Mouse (Mus musculus) G1E (cell line): ENCODE measurements at regions not wholly inside any gene's neighbourhood (a gene's known extent, or its start where the extent isn't known, plus 50 kb on each side); places are given as distances from the start of the nearest gene placed in this dataset.

Source experiments
- ATAC-seq: 2 replicates; pipeline ENCODE4 v1.8.0; 2016; ENCODE audit warnings: mild to moderate bottlenecking; ENCODE audit not compliant: insufficient number of reproducible peaks, poor library complexity, low FRiP score, severe bottlenecking; ENCODE audit errors: extremely low read depth
- DNase-seq: peaks from one replicate; pipeline ENCODE4 v3.0.0; 2012; ENCODE audit warnings: low spot score
- H3K27me3 ChIP-seq: 2 replicates; pipeline ENCODE4 v1.6.1; 2012; ENCODE audit warnings: mild to moderate bottlenecking, low read length, inconsistent platforms; ENCODE audit not compliant: insufficient read depth
- H3K36me3 ChIP-seq: replicated peaks from 2 replicates; pipeline ENCODE3; 2012; ENCODE audit warnings: mild to moderate bottlenecking, inconsistent platforms
- H3K4me1 ChIP-seq: 2 replicates; pipeline ENCODE4 v1.6.1; 2012; ENCODE audit warnings: low read depth, low read length, inconsistent platforms, mixed read lengths; ENCODE audit not compliant: insufficient read depth
- H3K4me3 ChIP-seq: 2 replicates; pipeline ENCODE4 v1.5.1; 2012; ENCODE audit warnings: low read depth, mild to moderate bottlenecking, inconsistent platforms, low read length, moderate library complexity, mixed read lengths
- H3K9me3 ChIP-seq: replicated peaks from 2 replicates; pipeline ENCODE4 v1.6.1; 2012; ENCODE audit warnings: inconsistent platforms
- CTCF ChIP-seq: IDR thresholded peaks from 2 replicates; pipeline ENCODE4 v1.5.1; 2012; ENCODE audit warnings: low read depth, low read length, inconsistent platforms, mixed read lengths
- GATA1 ChIP-seq: IDR thresholded peaks from 2 replicates; pipeline ENCODE4 v1.6.1; 2012; ENCODE audit warnings: borderline replicate concordance, low read length, inconsistent platforms, mixed read lengths
- GATA2 ChIP-seq: IDR thresholded peaks from 2 replicates; pipeline ENCODE4 v1.6.1; 2012; ENCODE audit warnings: low read depth, low read length, inconsistent platforms, borderline replicate concordance
- POLR2AphosphoS5 ChIP-seq: IDR thresholded peaks from 2 replicates; pipeline ENCODE4 v1.6.1; 2012; ENCODE audit warnings: low read depth, low read length, inconsistent platforms; ENCODE audit not compliant: insufficient replicate concordance
- TAL1 ChIP-seq: conservative IDR thresholded peaks from 2 replicates; pipeline ENCODE4 v1.6.1; 2012; ENCODE audit warnings: low read depth, low read length, inconsistent platforms, mixed read lengths

GRCm38 (mm10) chr7:121214181-121214580 is 132.7 kb downstream of the Otoa start:
- ATAC-seq (no peak), DNase-seq (no peak)
- H3K4me3 ChIP-seq: no peak overlapping the region
- TF ChIP-seq GATA2 (no peak), POLR2AphosphoS5 (no peak), GATA1 (no peak), CTCF (no peak), TAL1 (no peak)
- H3K27me3 ChIP-seq: no peaks in the 10 kb centered on the region
- H3K4me1 ChIP-seq: no peaks in the 10 kb centered on the region
- no peaks in the 10 kb centered on the region for H3K9me3 ChIP-seq
- no peaks in the 10 kb centered on the region for H3K36me3 ChIP-seq

GRCm38 (mm10) chr7:121215032-121215431 is 133.6 kb downstream of the Otoa start:
- TF ChIP-seq GATA2: no peak
- TF ChIP-seq CTCF: no peak
- TF ChIP-seq POLR2AphosphoS5: no peak
- TF ChIP-seq GATA1: no peak
- TF ChIP-seq TAL1: no peak

GRCm38 (mm10) chr7:121215735-121216134 is 134.3 kb downstream of the Otoa start:
- H3K36me3 ChIP-seq: no peaks in the 10 kb centered on the region
- no peaks in the 10 kb centered on the region for H3K27me3 ChIP-seq
- no peak for DNase-seq
- no peaks in the 10 kb centered on the region for H3K4me1 ChIP-seq
- no peaks in the 10 kb centered on the region for H3K9me3 ChIP-seq
- no peak for TF ChIP-seq TAL1
- no peak for TF ChIP-seq POLR2AphosphoS5
- no peak for TF ChIP-seq CTCF
- TF ChIP-seq GATA1: no peak
- no peak for TF ChIP-seq GATA2
- no peak for ATAC-seq
- no peak overlapping the region for H3K4me3 ChIP-seq

More at GRCm38 (mm10) chr7:121215032-121215431, 133.6 kb downstream of the Otoa start:
- Histone ChIP-seq H3K4me3 (no peak overlapping the region), H3K36me3 (no peaks in the 10 kb centered on the region), H3K27me3 (no peaks in the 10 kb centered on the region), H3K4me1 (no peaks in the 10 kb centered on the region), H3K9me3 (no peaks in the 10 kb centered on the region)
- ATAC-seq (no peak), DNase-seq (no peak)

GRCm38 (mm10) chr7:121218031-121218430 is 136.6 kb downstream of the Otoa start:
- ATAC-seq (no peak), DNase-seq (no peak)
- Histone ChIP-seq H3K9me3 (no peaks in the 10 kb centered on the region), H3K27me3 (no peaks in the 10 kb centered on the region), H3K4me3 (no peak overlapping the region), H3K36me3 (no peaks in the 10 kb centered on the region), H3K4me1 (no peaks in the 10 kb centered on the region)
- TF ChIP-seq TAL1 (no peak), POLR2AphosphoS5 (no peak), GATA2 (no peak), CTCF (no peak), GATA1 (no peak)

- ATAC-seq: no peak
- H3K4me3 ChIP-seq: no peak overlapping the region
- DNase-seq: no peak
- TF ChIP-seq CTCF: no peak
- TF ChIP-seq GATA2: no peak
- no peak for TF ChIP-seq POLR2AphosphoS5
- TF ChIP-seq TAL1: no peak
- TF ChIP-seq GATA1: no peak
- no peaks in the 10 kb centered on the region for H3K9me3 ChIP-seq
- H3K36me3 ChIP-seq: no peaks in the 10 kb centered on the region
- no peaks in the 10 kb centered on the region for H3K4me1 ChIP-seq
- no peaks in the 10 kb centered on the region for H3K27me3 ChIP-seq
Measured at GRCm38 (mm10) chr7:121221158-121221557, 139.7 kb downstream of the Otoa start.

- Histone ChIP-seq H3K27me3 (no peaks in the 10 kb centered on the region), H3K4me1 (no peaks in the 10 kb centered on the region), H3K9me3 (no peaks in the 10 kb centered on the region), H3K4me3 (no peak overlapping the region), H3K36me3 (no peaks in the 10 kb centered on the region)
- no peak for ATAC-seq
- TF ChIP-seq GATA2 (no peak), CTCF (no peak), GATA1 (no peak), TAL1 (no peak), POLR2AphosphoS5 (no peak)
- no peak for DNase-seq
Measured at GRCm38 (mm10) chr7:121231881-121232280, 150.4 kb downstream of the Otoa start.

- DNase-seq (no peak), ATAC-seq (no peak)
- H3K4me1 ChIP-seq: no peaks in the 10 kb centered on the region
- H3K36me3 ChIP-seq: no peaks in the 10 kb centered on the region
- H3K4me3 ChIP-seq: no peak overlapping the region
- no peaks in the 10 kb centered on the region for H3K9me3 ChIP-seq
- no peaks in the 10 kb centered on the region for H3K27me3 ChIP-seq
- TF ChIP-seq GATA1: no peak
- TF ChIP-seq TAL1: no peak
- no peak for TF ChIP-seq CTCF
- TF ChIP-seq POLR2AphosphoS5: no peak
- TF ChIP-seq GATA2: no peak
Measured at GRCm38 (mm10) chr7:121234831-121235230, 153.4 kb downstream of the Otoa start.
